21 mouse cellular contexts compared by ENCODE assay signal in the genomic region with DNA sequence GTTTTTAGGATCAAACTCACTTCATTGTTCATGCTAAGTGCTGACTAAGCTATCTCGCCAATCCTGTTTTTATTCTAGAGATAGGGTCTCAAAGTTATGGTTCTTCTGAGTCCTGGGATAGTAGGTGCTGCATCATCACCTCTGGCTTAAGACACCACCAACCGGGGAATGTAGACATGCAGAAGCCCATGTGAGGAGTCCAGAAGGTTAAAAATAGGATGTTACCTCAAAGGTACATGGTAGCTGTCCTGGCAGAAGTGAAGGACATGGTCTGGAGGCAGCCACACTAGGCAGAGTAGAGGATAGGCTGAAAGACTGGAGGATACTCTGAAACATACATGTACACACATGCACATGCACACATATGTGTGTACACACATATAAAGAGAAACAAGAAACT.
DNase-seq lines count a peak whose midpoint lies in the region; ATAC-seq and TF ChIP-seq lines count a peak whose summit lies in the region.
"Had no signal": no experiment of that assay in that cellular context is flagged by ENCODE, and none has a peak within 500 bp of the region (broad histone marks: within the 10 kb centered on the region; RNA-seq: fewer than 3 reads in every experiment).

No protein-coding gene starts in this region.

- WGBS in heart, embryonic 11.5 days (ENCODE audit: insufficient replicate concordance): 57% methylated on average over 2 of the region's 2 CpGs
- WGBS in heart, embryonic 10.5 days: 81% methylated on average over 2 of the region's 2 CpGs

- no peaks in the 10 kb centered on the region for H3K27me3 ChIP-seq in heart, embryonic 11.5 days (ENCODE audit: control insufficient read depth, insufficient read depth, low read length)
- H3K27me3 ChIP-seq in heart, embryonic 10.5 days (ENCODE audit: insufficient read depth, poor library complexity, severe bottlenecking): no peaks in the 10 kb centered on the region
- H3K27me3 ChIP-seq in CH12.LX (replicated peaks): no peaks in the 10 kb centered on the region
- H3K27me3 ChIP-seq: Patski had no signal

- no peak for TF ChIP-seq POLR2A in CH12.LX (IDR thresholded peaks at IDR 0.05; ENCODE audit: low read depth, low read length)

- in situ Hi-C loops in CH12.LX (cut with MboI; ENCODE audit: low pct_ligation_motif_present, low pct_unique_long_range_greater_than_20kb, low sequenced_read_pairs): no loop called here

- dilution Hi-C loops in CH12.LX (cut with MboI; ENCODE audit: extremely low pct_ligation_motif_present, extremely low pct_unique_long_range_greater_than_20kb, low sequenced_read_pairs): no loop called here

- peaks cover 34% of the 10 kb centered on the region for H3K4me1 ChIP-seq in heart, embryonic 11.5 days (ENCODE audit: control insufficient read depth, insufficient read depth, low read length)
- H3K4me1 ChIP-seq in heart, embryonic 10.5 days: peaks cover 31% of the 10 kb centered on the region
- H3K4me1 ChIP-seq in CH12.LX (ENCODE audit: control insufficient read depth in 1 of 2, insufficient read depth in 2 of 2): peaks cover 2 to 11% of the 10 kb centered on the region in 2 experiments; a peak in 2 of 4 replicates

- no peak for TF ChIP-seq CTCF in CH12.LX (conservative IDR thresholded peaks at IDR 0.05 in 1 of 2, IDR thresholded peaks at IDR 0.05 in 1 of 2; ENCODE audit: low read depth in 2 of 2, low read length in 2 of 2)

- H3K9me3 ChIP-seq in heart, embryonic 11.5 days (replicated peaks; ENCODE audit: control insufficient read depth, low read length): no peaks in the 10 kb centered on the region
- H3K9me3 ChIP-seq in heart, embryonic 10.5 days: no peaks in the 10 kb centered on the region
- H3K9me3 ChIP-seq in CH12.LX (replicated peaks; ENCODE audit: low read length): no peaks in the 10 kb centered on the region
- H3K9me3 ChIP-seq: G1E had no signal

- no peak overlapping the region for H3K27ac ChIP-seq in heart, embryonic 11.5 days (ENCODE audit: low read depth, low read length)
- no peak overlapping the region for H3K27ac ChIP-seq in heart, embryonic 10.5 days
- no peak overlapping the region for H3K27ac ChIP-seq in CH12.LX (ENCODE audit: insufficient read depth, low read depth)

- DNase-seq in heart, adult 11 months: peak; percentile 78
- peak; percentile 59 for DNase-seq in heart, embryonic 10.5 days (ENCODE audit: low spot score)
- no peak for DNase-seq in heart, postnatal 36 days
- DNase-seq in CH12.LX (ENCODE audit: extremely low read depth): no peak
- DNase-seq in cerebellum, adult 11 months: no peak
- DNase-seq: adrenal gland, adult 2 months; adrenal gland, adult 8-10 months; adrenal gland, postnatal 10 days; adrenal gland, postnatal 14 days; adrenal gland, postnatal 25 days; adrenal gland, postnatal 36 days; B cell, adult 2 months; cerebellum, adult 11-12 months; cerebellum, adult 18-20 months; cerebellum, adult 2 months; cerebellum, adult 8-10 months had no signal

- no peak overlapping the region for H3K9ac ChIP-seq in heart, embryonic 11.5 days (ENCODE audit: low read depth, low read length)
- H3K9ac ChIP-seq in CH12.LX (ENCODE audit: insufficient read depth, low read depth): no peak overlapping the region

- no peak overlapping the region for H3K4me3 ChIP-seq in heart, embryonic 11.5 days (ENCODE audit: low read depth, low read length)
- no peak overlapping the region for H3K4me3 ChIP-seq in heart, embryonic 10.5 days
- no peak overlapping the region for H3K4me3 ChIP-seq in CH12.LX (replicated peaks in 1 of 3; ENCODE audit: low read depth in 2 of 3, low read length in 2 of 3, poor library complexity in 1 of 3)

- ATAC-seq in heart, embryonic 11.5 days (replicated peaks; ENCODE audit: insufficient number of reproducible peaks, low FRiP score, low TSS enrichment): no peak
- ATAC-seq: activated CD4-positive, CD25-positive, alpha-beta regulatory T cell, adult 4 months; CD4-positive, CD25-positive, alpha-beta regulatory T cell, adult 4 months; Patski had no signal

- intact Hi-C loops in heart, postnatal 36 days (cut with DNase I): no loop called here

- H3K4me2 ChIP-seq in heart, embryonic 11.5 days: no peak overlapping the region
- H3K4me2 ChIP-seq in CH12.LX (ENCODE audit: insufficient read depth, low read depth, poor library complexity, severe bottlenecking): no peak overlapping the region

- no peak for TF ChIP-seq EP300 in CH12.LX (IDR thresholded peaks at IDR 0.05; ENCODE audit: low read length)

- no peaks in the 10 kb centered on the region for H3K79me2 ChIP-seq in CH12.LX (replicated peaks; ENCODE audit: control insufficient read depth, extremely low read depth, insufficient read depth, poor library complexity, severe bottlenecking)

- H3K36me3 ChIP-seq in heart, embryonic 11.5 days (ENCODE audit: control insufficient read depth, insufficient read depth, low read length): no peaks in the 10 kb centered on the region
- H3K36me3 ChIP-seq in heart, embryonic 10.5 days: no peaks in the 10 kb centered on the region
- no peaks in the 10 kb centered on the region for H3K36me3 ChIP-seq in CH12.LX (replicated peaks in 1 of 2; ENCODE audit: control insufficient read depth in 1 of 2, insufficient read depth in 1 of 2, low read length in 1 of 2)
- H3K36me3 ChIP-seq: G1E had no signal

- no peak for TF ChIP-seq RAD21 in CH12.LX (IDR thresholded peaks at IDR 0.05; ENCODE audit: low read depth, low read length)

TF ChIP-seq in CH12.LX, 34 proteins besides CTCF, POLR2A, EP300 and RAD21:
- TF ChIP-seq MAFK (IDR thresholded peaks at IDR 0.05; ENCODE audit: insufficient replicate concordance, low read length): 0 out of 2 replicates have a peak, but pooled peaks have one; percentile 18
- TF ChIP-seq POLR2AphosphoS2 (IDR thresholded peaks at IDR 0.05; ENCODE audit: low read depth, low read length): no peak
- no peak for TF ChIP-seq MEF2A (IDR thresholded peaks at IDR 0.05; ENCODE audit: borderline replicate concordance, low read depth, low read length)
- no peak for TF ChIP-seq MYC (IDR thresholded peaks at IDR 0.05; ENCODE audit: low read depth, low read length)
- TF ChIP-seq ELF1 (IDR thresholded peaks at IDR 0.05; ENCODE audit: low read depth, low read length): no peak

Comparison
In these comparisons a context has a peak if more than half of its experiments do, and no peak if none do; other contexts are left out.
1. DNase-seq: peak in heart, adult 11 months (single experiment) and heart, embryonic 10.5 days (single experiment); none in heart, postnatal 36 days (0 of 2), CH12.LX (single experiment) and cerebellum, adult 11 months (single experiment).